Mouse (Mus musculus) heart, adult 10 weeks (tissue): Measurements from ENCODE around the gene Anapc13. TPM values are rescaled to one million over a fixed set of nuclear protein-coding genes. Genes with fewer than 3 reads are reported as not detected.

ENCODE experiments used
- polyA plus RNA-seq: library from polyadenylated mRNA; stranded (reverse); fragments of 350-450 nt; fragmentation: Illumina TruSeq; extraction: RNeasy Lipid Tissue Mini Kit (QIAGEN cat#74804); gene quantifications from one replicate; pipeline ENCODE4 v1.2.3, GENCODE M21; 2014; ENCODE audit warnings: low read depth, low replicate concordance

Anapc13 gene
- polyA plus RNA-seq, result 230 TPM

DNA sequence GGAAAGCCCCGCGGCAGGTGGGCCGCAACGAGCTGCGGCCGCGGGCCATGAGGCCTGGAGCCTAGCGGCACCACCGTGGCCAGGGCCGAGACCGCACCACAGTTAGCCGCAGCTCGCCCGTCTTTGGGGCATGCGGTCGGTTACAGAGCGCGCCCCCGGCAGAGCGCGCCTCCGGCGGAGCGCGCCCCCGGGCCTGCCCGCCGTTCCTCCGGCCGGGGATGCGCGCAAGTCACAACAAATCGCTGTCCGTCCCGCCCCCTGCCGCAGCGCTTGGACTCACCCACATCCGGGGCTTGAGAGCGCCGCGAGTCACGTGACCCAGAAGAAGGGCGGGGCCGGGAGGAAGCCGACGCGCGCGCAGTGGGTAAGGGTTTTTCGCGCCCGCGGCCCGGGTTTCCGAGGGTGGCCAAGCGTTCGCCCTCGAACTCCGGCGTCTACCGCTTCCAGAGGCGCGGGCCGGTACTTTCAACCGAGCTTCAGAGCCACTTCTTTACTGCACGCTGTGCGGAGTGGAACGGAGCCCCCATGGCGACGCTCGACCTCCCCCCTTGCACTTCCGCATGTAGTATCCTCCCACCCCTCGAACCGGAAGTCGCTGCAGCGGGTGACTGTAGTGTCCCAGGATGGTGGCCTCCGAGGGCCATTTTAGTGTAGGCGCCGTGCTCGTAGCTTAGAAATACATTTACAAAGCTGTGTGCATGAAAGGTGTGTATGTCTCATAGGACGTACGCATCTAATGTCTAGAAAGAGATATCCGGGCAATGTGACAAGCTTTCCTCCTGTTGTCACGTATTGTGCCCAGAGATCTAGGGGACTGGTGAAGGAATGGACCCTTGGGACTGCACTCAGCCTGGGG, at the start of gene Anapc13, which contains the start of gene Cep63:
Anapc13 (plus strand) TSS at position 314 of the 856 bp plus-strand sequence.
Cep63 (minus strand) TSS at position 552 of the 856 bp plus-strand sequence.

Other genes with a start within 250 kb of the Anapc13 start
- 7.1 TPM for gene Ky, start 120.5 kb upstream of the Anapc13 start, polyA plus RNA-seq
- gene Cep63, start 238 bp downstream of the Anapc13 start, polyA plus RNA-seq, result 51.2 TPM
- 46.7 TPM for gene Amotl2, start 90.4 kb downstream of the Anapc13 start, polyA plus RNA-seq
- 40.9 TPM for gene Ryk, start 208.6 kb downstream of the Anapc13 start, polyA plus RNA-seq